Mouse (Mus musculus) mouse trophoblast stem cell (cell line): ENCODE data around the gene Fuz.

ENCODE experiments used
- in situ Hi-C, 2 experiments: fragments of 300-500 bp; cut with MseI, MboI; formaldehyde crosslinking; loops; 2 replicates in 1 of 2; 3 replicates in 1 of 2; pipeline ENCODE4 v1.15.1; 2025

Fuz gene

GRCm38 (mm10) chr7:44860576-44861428, 35.1 kb upstream of the Fuz start:
- in situ Hi-C loops: no loop called here

- in situ Hi-C loops: no loop called here
Observed at GRCm38 (mm10) chr7:44861429-44861816, 34.5 kb upstream of the Fuz start.

DNA sequence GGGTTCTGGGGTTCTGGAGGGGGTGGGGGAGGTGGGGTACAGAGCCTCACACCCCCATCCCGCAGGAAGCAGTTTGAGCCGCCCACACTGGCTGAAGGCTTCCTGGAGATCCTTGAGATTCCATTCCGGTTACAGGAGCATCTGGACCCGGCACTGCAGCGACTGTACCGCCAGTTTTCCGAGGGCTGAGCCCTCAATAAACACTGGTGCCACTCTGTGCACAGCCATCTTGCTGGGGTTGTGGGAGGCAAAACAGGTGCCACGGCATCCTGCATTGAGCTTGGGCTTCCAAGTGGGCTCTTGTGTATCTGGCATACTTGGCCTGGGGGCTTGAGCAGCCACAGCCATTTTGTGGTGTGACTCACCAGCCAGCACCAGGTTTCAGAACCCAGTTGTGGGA, 33.4 kb upstream of the Fuz start:
- in situ Hi-C loops: no loop called here

GRCm38 (mm10) chr7:44863210-44863609, 32.7 kb upstream of the Fuz start:
- in situ Hi-C loops: no loop called here

DNA sequence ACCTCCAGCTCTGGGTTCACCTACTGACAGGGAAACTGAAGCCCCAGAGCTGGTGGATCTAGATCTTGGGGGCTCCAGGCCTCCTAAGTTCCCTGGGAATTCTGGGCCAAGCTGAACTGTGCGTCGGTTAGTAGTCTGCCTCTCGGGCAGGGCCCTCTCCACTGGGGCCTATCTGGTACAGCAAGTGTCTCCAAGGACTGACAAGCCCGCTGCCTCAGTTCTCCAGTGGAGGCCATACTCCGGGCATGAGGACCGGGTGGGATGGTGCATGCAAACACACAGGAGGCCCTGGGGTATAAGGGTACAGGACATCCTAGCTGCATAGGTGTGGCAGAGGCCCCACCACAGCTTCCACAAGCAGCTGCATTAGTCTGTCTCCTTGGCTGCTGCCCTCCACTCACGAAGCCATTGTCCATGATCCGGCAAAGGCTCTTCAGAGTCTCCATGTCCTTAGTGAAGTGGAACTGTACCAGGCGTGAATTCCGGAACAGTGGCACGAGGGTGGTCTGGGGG, 31.8 kb upstream of the Fuz start:
- in situ Hi-C loops: no loop called here

DNA sequence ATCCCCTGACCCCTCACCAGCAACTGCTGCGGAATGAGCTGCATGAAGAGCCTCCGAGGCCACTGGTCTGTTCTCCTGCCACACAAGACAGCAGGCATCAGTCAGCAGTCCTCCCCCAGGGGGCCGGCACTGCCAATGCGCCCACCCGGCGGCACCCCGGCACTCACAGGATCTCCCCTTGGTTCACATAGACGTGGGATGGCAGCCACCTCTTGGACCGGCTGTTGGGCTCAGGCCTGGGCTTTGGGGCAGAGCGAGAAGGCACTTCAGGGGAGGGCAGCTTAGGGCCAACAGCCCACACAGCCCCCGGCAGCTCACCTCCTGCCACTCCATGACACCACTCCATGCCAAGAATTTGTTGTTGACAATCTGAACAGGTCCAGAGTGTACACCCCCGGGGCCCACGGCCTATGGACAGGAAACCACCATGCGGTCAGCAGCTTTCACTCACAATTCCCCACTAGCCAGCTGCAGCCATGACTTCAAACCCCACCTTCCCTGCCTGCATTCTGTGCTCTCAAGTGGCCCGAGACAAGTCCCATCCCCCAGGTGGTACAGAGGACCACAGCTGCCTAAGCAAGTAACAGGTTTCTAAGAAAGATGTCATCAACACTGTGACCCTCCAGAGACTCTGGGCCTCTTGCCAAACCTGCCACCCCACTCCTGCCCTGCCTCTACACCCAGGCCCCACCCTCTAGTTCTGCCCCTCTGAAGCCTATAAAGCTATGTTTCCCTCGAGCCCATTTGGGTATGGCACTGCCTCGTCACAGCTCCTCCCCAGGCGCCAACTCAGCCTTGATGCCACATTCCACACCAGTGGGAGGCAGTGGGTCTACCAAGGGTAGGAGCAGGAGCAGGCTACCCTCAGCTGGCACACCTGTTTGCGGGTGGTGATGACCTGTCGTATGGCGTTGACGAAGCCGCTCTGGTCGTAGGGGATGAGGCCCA, 31.0 kb upstream of the Fuz start:
- in situ Hi-C loops: no loop called here

GRCm38 (mm10) chr7:44866276-44867009, 29.4 kb upstream of the Fuz start:
- in situ Hi-C loops: no loop called here

GRCm38 (mm10) chr7:44867010-44867702, 28.7 kb upstream of the Fuz start:
- in situ Hi-C loops: no loop called here

- in situ Hi-C loops: no loop called here
Observed at GRCm38 (mm10) chr7:44867802-44868201, 28.1 kb upstream of the Fuz start.

DNA sequence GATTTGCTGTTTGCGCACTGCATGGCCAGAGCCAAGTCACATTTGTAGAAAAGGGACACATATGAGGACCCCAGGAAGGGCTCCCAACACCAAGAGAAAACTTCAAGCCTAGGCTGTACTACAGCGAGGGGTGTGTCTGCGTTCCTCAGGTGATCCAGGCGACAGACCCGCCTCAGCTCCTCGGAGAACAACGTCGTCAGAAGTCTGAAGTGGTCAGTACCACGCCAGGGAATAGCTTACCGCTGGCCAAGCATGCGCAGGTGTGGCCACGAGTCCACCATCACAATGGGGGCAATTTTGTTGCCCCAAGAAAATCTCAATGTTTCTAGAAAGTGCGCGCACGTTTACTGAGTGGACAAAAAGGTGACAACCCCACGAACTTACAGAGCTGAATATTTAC, 27.4 kb upstream of the Fuz start:
- in situ Hi-C loops: no loop called here

DNA sequence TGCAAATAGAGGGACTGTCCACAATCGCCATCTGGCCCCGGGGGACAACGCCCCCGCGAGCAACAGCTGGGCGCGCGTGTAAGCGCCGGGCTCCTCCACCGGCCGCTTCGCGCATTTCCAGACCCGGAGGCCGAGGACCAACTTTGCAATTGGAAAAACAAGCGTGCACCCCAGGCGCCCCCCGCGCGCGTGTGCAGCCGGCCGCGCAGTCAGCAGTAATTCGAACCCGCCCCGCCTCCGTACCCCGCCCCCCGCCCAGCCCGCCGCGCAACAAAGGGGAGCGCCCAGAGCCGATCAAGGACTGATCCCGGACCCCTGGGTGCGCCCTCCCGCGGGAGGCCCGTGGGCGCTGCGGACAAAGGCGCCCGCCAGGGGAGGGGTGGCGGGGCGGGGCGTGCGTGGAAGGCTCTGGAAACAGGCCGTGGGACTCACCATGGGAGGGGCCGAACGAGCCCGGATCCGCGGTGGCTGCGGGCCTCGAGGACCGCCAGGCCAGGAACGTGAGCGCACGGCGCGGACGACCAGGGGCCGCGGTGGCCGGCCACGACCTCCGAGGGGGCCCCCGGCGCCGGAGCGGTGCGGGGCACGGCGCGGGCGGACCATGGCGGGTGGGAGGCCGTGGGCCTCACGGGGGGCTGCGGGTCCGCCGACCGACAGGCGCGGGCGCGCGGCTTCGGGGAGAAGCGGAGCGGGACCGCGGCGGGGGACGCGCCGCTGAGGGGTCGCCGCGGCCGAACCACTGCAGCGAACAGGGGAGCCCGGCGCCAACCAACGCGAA, 26.8 kb upstream of the Fuz start:
- in situ Hi-C loops: no loop called here

DNA sequence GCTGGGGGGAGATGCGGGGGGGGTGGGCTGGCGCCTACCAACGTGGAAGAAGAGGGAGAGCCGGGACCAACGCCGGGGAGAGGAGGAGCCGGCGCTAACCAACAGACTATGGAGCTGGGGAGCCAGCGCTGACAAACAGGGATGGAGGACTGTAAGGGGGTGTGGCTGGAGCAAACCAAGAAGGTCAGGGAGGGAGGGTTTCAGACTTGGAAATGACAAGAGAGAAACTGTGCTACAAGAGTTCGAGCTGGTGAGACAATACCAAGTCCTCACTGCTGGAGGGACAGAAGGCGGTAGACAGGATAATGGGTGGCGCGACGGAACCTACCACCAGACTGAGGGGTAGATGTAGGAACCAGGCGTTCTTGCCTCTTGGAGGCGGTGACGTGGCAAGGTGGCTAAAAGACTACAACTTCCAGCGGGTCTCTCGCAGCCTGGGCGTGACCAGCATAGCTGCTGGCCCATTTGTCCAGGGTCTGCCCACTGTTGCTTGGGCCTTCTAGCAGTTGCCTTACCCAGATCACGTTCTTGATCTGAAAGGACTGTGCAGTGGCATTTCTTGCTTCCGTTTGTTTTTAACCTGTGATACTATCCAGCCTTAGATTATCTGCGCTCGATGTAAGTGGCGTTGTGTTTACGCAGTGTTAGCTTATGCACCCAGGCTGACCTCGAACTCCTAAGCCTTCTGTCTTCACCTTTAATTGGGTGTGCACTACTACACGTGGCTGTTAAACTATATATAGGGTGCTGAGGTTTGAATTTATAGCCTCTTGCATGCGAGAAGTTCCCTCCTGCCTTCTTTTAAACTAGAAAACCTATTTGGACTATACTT, 26.0 kb upstream of the Fuz start, which contains the start of gene Ptov1:
Ptov1 (minus strand) TSS at position 92 of the 832 bp plus-strand sequence.
- in situ Hi-C loops: loop anchor here in 1 of 2 experiments (10.0 kb wide), 1 partner anchor 85 kb away; no protein-coding TSS in a partner anchor

DNA sequence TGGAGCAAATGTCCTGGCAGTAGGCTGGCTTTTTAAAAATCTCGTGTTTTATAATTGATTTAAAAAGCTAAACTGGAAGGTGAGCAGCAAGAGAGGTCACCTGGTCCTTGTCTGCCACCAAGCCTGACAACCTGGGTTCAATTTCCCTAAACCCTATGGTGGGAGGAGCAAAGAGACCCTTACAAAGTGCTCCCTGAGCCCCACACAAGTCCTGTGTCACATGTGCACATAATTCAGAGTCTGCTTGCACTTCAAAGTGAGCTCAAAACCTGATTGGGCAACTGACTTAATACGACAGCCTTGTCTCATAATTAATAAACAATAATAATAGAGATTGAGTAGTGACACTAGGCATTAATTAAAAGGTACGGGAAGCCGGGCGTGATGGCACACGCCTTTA, 25.3 kb upstream of the Fuz start:
- in situ Hi-C loops: loop anchor here in 1 of 2 experiments (10.0 kb wide), 1 partner anchor 84 kb away; no protein-coding TSS in a partner anchor

- in situ Hi-C loops: loop anchor here in 1 of 2 experiments (10.0 kb wide), 1 partner anchor 84 kb away; no protein-coding TSS in a partner anchor
Observed at GRCm38 (mm10) chr7:44871181-44871580, 24.7 kb upstream of the Fuz start.

DNA sequence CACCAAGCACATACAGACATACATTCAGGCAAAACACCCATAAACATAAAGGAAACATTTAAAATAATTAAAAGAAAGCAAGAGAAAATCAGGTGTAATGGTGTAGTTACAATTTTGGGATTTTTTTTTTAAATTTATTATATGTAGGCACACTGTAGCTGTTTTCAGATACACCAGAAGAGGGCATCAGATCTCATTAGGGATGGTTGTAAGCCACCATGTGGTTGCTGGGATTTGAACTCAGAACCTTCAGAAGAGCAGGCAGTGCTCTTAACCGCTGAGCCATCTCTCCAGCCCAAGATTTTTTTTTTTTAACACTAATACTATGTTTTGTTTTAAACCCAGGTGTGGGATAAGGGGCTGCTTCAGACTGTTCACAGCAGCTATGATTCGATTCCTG, 24.1 kb upstream of the Fuz start:
- in situ Hi-C loops: loop anchor here in 1 of 2 experiments (10.0 kb wide), 1 partner anchor 83 kb away; no protein-coding TSS in a partner anchor

- in situ Hi-C loops: loop anchor here in 1 of 2 experiments (10.0 kb wide), 1 partner anchor 77 kb away; no protein-coding TSS in a partner anchor
Observed at GRCm38 (mm10) chr7:44877833-44878232, 18.0 kb upstream of the Fuz start.

DNA sequence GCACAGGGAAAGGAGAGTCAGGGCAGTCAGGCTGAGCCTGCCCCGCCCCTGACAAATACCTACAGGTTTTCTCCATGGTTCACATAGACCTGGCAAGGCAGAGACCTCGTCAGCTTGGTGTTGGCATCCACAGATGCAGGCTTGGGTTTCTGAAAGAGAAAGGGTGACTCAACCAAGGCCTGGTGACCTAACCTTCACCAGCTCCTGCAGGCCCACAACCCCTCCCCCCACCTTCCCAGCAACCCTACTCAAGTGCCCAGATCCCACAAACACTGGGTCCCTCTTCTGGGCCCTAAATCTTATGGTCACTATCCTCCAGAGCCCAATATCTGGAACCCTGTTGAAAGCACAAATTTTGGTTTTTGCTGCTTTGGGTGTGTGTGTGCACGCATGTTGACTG, 12.8 kb upstream of the Fuz start:
- in situ Hi-C loops: no loop called here

DNA sequence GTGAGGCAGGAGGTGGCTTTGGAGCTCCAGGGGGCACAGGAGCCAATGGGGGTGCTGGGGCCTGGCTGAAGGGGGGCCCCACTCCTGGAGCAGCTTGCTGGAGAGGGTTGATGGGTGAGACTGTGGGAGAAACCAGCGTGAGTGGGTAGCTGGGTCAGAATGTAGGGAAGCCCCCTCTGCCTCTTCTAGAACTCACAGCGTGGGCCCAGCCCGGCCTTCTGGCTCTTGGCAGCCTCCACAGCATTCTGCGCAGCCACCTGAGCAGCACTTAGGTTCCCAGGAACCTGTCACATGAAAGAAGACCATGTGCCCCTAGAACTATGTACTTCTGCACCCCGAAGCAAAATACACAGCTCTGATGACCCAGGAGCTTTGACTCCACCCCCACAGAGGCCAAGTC, 11.2 kb upstream of the Fuz start:
- in situ Hi-C loops: no loop called here

DNA sequence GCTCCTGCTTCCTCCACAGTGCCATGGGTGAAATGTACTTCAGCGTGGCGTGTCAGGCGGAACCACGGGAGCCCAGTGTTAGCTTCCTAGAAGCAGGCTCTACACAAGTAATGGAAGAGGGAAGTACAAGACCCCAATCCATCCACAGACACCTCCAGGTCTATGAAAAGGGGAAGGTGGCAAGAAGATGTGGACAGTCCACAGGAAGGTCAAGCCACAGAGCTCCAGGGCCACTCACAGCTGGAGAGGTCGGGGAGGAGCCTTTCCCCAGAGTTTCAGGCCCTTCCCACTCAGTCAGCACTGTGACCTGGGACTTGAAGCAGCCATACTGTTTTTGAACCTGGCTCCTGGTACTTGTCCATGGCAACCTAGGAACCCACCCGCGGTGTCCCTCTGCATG, 8.9 kb upstream of the Fuz start:
- in situ Hi-C loops: no loop called here
